Mouse (Mus musculus) left cerebral cortex, postnatal 14 days (tissue): ENCODE measurements around the gene Atxn7l3. TPM values are rescaled to one million over a fixed set of nuclear protein-coding genes. Genes with fewer than 3 reads are reported as not detected.
"Not testable (repeated sequence)": the region's sequence is repeated elsewhere in the genome, so short reads cannot be mapped to it uniquely, and the experiment has no call there.

Experiments used
- DNase-seq, 2 experiments: peaks; one replicate each; pipeline ENCODE4 v3.0.0; 2021 to 2022; ENCODE audit warnings: low spot score in 2 of 2, mixed read lengths in 1 of 2
- intact Hi-C: fragments of 180-260 bp; cut with DNase I; formaldehyde crosslinking; loops from one replicate; pipeline ENCODE4 v1.15.1; 2025
- total RNA-seq, 2 experiments: library from RNA; stranded (reverse); gene quantifications; 2 replicates each; pipeline ENCODE4 v1.2.3; 2021

The Atxn7l3 gene
- total RNA-seq, 2 experiments from 2014 or later, result 180 to 196 TPM

GRCm38 (mm10) chr11:102299839-102300238 is 3.4 kb upstream of the Atxn7l3 start:
- DNase-seq, result peak; percentile 60 to 77
- intact Hi-C loops, result loop anchor here (5.0 kb wide), 1 partner anchor 107 kb away; the partner anchor contains the start of gene Slc25a39

GRCm38 (mm10) chr11:102297577-102298556 is 1.4 kb upstream of the Atxn7l3 start:
- intact Hi-C loops, result loop anchor here (5.0 kb wide), 1 partner anchor 109 kb away; the partner anchor contains the start of gene Slc25a39

GRCm38 (mm10) chr11:102295598-102296471 is 596 bp downstream of the Atxn7l3 start:
- no peak for DNase-seq
- intact Hi-C loops, result loop anchor here (5.0 kb wide), 1 partner anchor 111 kb away; the partner anchor contains the start of gene Slc25a39

More at GRCm38 (mm10) chr11:102297577-102298556, 1.4 kb upstream of the Atxn7l3 start:
- DNase-seq, result no peak

GRCm38 (mm10) chr11:102294887-102295597 is 1.4 kb downstream of the Atxn7l3 start:
- peak in 1 of 2 experiments; percentile 45 for DNase-seq
- intact Hi-C loops, result loop anchor here (5.0 kb wide), 1 partner anchor 112 kb away; the partner anchor contains the start of gene Slc25a39

- DNase-seq, result no peak
- intact Hi-C loops, result no loop called here
These were observed 2.0 kb downstream of the Atxn7l3 start for GRCm38 (mm10) chr11:102294416-102294815.

- intact Hi-C loops, result no loop called here
- DNase-seq, result no peak
These were observed 2.5 kb downstream of the Atxn7l3 start for GRCm38 (mm10) chr11:102293971-102294370.

- intact Hi-C loops, result no loop called here
- no peak for DNase-seq
These were observed 5.3 kb downstream of the Atxn7l3 start for GRCm38 (mm10) chr11:102291051-102291535.

- intact Hi-C loops, result no loop called here
These were observed 6.3 kb downstream of the Atxn7l3 start for GRCm38 (mm10) chr11:102290141-102290540.

GRCm38 (mm10) chr11:102289511-102290100 is 6.8 kb downstream of the Atxn7l3 start:
- no peak for DNase-seq
- intact Hi-C loops, result no loop called here

More at GRCm38 (mm10) chr11:102290141-102290540, 6.3 kb downstream of the Atxn7l3 start:
- no peak for DNase-seq

- no peak for DNase-seq
These were observed 7.5 kb downstream of the Atxn7l3 start for GRCm38 (mm10) chr11:102288913-102289312.

GRCm38 (mm10) chr11:102288027-102288804 is 8.2 kb downstream of the Atxn7l3 start:
- no peak for DNase-seq
- intact Hi-C loops, result no loop called here

More at GRCm38 (mm10) chr11:102288913-102289312, 7.5 kb downstream of the Atxn7l3 start:
- intact Hi-C loops, result no loop called here

GRCm38 (mm10) chr11:102287485-102287884 is 8.9 kb downstream of the Atxn7l3 start:
- DNase-seq, result no peak
- intact Hi-C loops, result no loop called here

- intact Hi-C loops, result no loop called here
These were observed 11.2 kb downstream of the Atxn7l3 start for GRCm38 (mm10) chr11:102285095-102285834.

GRCm38 (mm10) chr11:102284501-102285094 is 11.8 kb downstream of the Atxn7l3 start, which contains the start of gene Tmub2:
Gene Tmub2 (plus strand): TSS chr11:102284931.
- intact Hi-C loops, result no loop called here
- DNase-seq, result peak; percentile 97

More at GRCm38 (mm10) chr11:102285095-102285834, 11.2 kb downstream of the Atxn7l3 start:
- DNase-seq, result no peak

GRCm38 (mm10) chr11:102283922-102284321 is 12.5 kb downstream of the Atxn7l3 start:
- DNase-seq, result no peak
- intact Hi-C loops, result no loop called here

GRCm38 (mm10) chr11:102280267-102280666 is 16.2 kb downstream of the Atxn7l3 start:
- DNase-seq, intact Hi-C loops: not testable (repeated sequence)
